Mouse (Mus musculus): ENCODE measurements at regions not wholly inside any gene's neighbourhood (a gene's known extent, or its start where the extent isn't known, plus 50 kb on each side); places are given as distances from the start of the nearest gene placed in this dataset.

DNA sequence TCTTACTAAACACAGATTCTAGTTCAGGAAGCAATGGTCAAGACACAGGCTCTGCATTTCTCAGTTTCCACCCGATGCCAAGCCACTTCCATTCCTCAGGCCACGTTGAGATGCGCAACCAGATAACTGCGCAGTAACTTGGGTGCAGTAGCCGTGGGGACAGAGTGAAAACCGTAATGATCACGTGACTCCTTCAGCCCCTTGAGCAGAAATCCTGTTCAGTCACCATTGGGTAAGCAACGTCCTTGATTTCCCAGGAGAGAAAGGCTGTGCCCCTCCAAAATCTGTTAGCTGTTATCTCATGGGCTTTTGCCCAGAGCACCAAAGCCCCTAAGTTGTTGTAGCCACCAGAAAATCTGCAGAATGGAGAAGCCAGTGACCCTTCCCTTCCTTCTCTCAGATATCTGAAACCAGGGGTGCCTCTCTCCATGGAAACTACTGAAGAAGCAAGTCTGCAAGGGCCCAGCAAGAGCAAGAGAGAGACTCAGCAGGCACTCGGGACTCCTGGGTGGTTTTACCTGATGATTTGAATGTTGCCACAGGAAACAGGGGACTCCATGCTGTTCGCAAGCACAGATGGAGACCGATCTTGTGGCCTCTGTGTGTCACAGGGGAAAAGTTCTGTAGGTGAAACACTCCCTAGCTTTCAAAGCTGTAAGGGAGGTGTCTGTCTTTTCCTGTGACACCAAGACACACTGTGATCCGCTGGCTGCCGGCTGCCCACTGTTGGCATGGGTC, 126.7 kb downstream of the Lmo4 start:
- DNase-seq (ENCODE audit: low read depth, low spot score) = no peak

DNA sequence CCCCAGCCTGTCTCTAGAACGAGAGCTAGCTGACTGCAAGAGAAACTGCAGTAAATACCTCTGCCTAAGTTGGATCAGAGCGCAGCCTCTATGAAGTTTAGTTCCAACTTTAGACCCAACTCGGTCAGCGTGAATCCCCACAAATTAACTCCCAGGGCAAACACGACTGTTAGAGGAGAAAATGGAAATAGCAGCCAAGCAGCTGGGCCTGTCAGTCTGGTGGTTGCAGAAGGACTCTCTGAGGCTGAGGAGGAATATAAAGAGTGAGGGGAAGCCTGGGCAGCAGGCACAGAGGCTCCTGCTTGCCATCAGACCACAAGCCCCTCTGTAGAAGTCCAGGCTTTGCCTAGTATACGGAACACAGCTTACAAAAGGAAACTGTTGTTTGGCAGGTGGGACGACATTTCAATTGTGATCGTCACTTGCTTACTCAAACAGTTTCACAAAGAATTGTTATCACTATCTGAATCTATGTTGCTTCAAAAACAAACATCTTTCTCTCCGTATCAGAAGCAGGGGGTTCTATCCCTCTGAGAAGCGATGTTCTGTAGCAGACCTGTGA, 135.0 kb downstream of the Lmo4 start:
- DNase-seq (ENCODE audit: low read depth, low spot score) = no peak

DNA sequence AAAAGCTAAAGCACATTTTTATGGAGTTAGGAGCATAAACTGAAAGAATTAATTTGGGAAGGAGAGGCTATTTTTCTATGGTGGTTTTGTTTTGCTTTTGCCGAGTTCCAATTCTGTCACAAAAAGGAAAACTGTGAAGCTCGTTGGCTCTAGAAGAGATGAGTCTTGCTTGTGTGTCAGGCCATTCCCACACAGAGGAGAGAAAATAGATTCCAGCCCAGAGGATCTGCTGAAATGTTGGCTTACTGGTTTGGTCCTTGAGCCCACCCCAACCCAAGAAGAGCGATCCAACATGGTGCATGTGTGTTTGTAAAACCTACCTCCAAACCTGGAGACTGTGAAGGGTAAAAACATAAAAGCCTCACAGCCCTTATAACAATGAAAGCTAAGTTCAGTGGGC, 138.0 kb downstream of the Lmo4 start:
- peak; percentile 33 for DNase-seq (ENCODE audit: low read depth, low spot score)

DNA sequence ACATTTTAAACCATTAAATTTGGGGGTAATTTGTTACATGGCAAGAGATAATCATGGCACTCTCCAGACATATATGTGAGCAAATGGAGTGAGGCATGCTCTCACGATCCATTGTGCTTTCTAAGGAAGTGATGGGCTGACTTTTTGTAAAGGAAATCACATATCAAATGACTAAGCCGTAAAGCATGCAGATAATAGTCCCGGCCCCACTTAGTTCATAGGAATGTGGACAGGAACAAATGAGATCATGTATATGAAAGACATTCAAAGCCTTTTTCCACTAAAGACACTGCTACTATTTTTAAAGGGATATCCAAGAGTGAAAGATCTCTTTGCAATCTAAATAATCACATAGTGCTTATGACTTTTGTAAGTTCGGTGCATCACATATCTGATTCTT, 146.9 kb downstream of the Lmo4 start:
- no peak for DNase-seq (ENCODE audit: low read depth, low spot score)

DNA sequence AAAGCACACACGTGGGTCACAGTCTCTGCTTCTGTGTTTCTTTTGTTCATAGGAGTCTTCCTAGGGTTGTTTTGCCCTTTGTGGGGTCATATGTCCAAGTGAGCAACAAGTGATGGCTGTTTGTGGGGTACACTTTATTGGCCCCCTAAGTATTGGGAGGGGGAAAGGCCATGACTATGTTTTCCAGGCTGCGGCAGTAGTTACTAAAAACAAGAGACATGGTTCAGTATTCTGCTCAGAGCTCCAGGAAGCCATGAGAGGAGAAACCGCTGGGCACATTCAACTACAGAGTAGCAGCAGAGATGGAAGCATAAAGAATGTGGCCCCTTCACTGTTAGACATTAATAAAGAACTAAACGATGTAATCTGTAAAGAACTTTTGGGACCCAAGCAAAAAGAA, 154.7 kb downstream of the Lmo4 start:
- DNase-seq (ENCODE audit: low read depth, low spot score) = no peak

DNA sequence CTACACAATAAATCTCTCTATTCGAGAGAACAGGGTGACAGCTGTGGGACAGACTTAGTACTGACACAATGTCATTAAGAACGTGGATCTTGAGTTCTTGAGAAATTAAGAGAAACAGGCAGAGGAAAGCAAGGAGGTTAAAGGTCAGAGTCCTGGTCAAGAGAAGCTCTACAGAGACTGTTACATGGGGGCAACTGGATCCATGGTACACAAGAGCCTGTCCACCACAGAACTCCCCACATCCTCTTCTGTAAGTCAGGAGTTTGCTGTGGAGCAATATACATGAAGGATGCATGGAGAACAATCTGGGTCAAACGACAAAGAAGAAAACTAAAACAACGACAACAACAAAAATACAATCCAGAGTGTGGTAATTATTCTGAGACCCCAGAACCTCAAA, 155.8 kb downstream of the Lmo4 start:
- no peak for DNase-seq (ENCODE audit: low read depth, low spot score)

DNA sequence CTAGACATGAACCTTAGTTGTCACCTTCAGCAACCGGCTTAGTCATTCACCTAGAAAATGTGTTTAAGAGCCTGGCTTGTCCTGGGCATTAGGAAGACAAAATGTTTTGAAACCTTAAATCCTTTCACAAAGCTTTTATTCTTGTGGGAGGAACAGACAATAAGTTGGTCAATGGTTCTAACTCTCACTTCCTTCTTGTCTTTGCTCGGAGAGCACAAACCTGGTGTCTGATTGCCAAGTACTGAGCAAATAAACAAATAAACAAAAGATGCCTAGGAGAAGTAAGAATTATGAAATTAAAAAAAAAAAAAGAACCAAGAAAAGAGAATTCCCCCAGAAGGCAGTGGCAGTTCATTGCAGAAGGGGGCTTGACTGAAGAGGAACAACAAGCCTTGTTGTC, 160.7 kb downstream of the Lmo4 start:
- DNase-seq (ENCODE audit: low read depth, low spot score) = no peak

DNA sequence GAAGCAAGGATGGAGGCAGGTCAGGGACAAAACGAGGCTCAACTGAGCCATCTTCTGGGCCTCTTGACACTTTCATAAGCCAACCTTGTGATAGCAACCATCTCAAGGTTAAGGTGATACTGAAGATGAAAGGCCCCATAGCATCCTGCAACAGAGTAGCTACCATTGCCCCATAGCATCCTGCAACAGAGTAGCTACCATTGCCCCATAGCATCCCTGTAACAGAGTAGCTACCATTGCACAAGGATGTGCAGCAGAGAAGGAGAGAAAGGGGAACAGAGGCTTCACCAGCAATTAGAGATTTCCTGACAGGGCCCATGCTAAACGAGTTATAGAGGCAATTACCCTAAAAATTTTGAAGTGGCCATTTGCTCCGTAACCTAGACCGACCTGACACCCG, 163.2 kb downstream of the Lmo4 start:
- no peak for DNase-seq (ENCODE audit: low read depth, low spot score)

DNA sequence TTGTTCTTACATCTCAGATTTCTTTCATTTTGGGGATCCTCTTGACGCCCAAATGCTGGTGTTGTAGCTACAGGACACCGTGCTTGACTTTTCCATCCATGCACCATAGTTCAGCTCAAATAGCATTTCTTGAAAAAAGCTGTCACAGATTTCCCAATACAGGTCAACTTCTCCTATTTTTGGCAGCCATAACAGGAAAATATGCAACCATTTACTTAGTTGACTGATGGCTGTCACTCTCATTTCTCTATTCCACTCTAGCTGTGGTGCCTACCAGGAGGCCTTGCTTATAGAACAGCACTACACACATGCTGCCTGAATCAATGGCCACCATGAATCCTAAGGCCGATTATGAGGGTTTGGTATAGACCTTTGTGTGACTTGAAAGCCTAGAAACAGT, 165.5 kb downstream of the Lmo4 start:
- DNase-seq (ENCODE audit: low read depth, low spot score) = no peak

DNA sequence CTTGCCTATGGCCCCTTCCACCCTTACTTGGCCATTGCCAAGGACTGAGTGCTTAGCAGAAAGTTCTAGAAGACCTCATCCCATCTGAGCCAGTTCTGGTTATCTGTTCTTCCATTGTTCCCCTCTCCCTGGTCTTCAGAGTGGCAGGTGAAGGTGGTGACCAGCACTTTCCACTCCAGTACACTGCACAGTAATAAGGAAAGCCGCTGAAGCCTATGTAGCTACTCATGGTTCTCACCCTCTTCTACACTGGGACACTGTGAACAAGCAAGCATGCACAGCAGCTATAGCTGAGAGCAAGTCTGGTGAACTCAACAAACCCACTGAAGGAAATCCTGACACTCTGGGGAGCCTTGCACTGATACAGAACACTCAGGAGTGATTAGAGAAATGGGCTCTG, 175.4 kb downstream of the Lmo4 start:
- no peak for DNase-seq (ENCODE audit: low read depth, low spot score)

DNA sequence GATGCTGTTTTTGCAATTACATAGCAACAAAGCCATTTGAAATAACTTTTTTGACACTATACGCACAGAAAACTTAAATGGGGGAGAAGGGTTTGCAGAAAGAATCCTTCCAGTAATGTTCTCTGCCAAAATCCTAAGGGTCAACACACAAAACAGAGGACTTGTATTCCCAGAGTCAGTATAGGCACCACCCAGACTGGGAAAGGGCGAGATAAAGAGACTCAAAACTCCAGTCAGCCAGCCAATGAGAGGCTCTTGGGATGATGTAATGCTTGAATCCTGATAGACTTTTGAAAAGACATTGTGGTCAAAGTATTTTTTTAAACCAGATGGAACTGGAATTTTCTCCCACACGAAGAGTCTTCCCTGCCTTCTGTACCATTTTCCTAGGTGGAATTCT, 175.9 kb downstream of the Lmo4 start:
- no peak for DNase-seq (ENCODE audit: low read depth, low spot score)

DNA sequence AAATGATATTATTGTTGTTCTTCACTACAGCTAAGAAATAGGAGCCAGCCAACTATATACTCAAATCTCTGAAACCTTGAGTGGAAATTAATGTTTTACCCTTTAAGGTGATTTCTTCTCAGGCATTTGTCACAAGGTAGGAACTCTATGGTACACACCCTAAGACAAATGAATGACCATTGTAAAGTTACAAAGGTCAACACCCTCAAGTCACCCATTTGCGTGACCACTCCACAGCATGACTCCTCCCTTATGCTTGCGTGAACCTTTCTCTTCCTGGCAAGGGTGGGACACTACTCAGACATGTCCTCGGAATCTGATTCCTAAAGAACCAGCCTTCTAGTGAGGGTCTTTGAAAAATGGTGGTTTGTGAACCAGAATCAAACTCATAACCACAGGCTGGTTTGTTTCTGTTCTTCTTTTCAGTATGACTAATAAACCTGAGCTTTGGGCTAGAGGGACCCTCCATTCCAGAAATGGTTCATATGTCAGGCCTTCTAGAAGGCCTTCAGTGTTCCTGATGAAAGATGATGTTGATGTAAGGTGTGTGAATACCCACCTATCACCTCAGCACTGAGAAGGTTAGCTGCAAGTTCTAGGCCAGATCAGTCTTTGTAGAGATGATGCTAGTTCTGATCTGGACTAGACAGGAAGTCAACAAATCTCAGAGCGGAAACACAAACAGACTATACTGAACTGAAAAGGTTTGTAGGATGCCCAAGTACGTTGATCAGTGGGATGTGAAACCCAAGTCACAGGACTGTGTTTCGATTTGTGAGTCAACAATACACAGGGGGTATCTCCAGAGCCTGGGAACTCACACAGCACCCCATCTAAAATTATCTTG, 177.7 kb downstream of the Lmo4 start:
- no peak for DNase-seq (ENCODE audit: low read depth, low spot score)

DNA sequence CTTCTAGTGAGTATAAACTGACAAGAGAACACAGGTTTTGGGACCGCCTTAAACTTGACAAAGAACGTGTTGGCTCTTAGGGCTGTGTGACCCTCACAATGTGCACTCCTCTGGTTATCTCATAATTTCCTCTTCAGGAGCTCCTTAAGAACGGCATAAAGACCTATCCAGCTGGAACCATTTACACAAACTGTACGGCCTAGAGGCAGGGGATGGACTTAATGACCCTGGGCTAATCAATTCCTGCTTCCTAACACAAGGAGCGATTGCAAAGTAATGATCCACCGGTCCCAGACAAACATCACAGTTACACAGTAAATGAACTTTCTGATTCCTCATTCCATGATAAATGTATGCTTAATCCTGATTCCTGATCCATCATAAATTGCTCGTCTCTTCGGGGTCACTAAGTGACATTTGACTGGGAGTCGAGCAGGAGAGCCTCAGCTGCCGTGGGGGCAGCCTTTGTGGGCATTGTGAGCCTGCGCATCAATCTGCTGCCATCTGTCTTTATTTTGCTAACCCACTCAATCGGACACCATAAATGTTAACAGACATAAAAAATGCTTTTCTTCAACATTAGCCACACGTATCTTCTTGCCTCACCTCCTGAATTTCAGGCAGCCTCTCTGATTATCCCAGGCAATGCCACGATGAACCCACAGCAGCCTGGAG, 179.4 kb downstream of the Lmo4 start:
- no peak for DNase-seq (ENCODE audit: low read depth, low spot score)

DNA sequence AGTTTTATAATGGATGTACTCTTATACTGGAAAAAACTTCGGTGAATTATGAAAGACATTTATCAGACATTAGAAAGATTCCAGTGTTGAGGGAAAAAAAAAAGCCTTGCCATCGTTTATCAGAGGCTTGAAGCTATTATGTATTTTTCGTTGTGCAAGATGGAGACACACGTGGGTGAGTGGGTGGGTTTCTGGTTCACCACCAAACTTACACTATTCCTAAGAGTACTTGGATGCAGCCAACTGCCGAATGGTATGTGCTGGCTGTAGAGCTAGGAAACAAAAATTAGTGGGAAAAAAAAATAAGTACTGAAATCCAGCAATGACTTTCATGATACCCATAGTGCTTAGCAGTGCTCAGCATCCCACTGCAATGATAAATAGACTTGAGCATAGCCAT, 180.8 kb downstream of the Lmo4 start:
- DNase-seq (ENCODE audit: low read depth, low spot score) = no peak

DNA sequence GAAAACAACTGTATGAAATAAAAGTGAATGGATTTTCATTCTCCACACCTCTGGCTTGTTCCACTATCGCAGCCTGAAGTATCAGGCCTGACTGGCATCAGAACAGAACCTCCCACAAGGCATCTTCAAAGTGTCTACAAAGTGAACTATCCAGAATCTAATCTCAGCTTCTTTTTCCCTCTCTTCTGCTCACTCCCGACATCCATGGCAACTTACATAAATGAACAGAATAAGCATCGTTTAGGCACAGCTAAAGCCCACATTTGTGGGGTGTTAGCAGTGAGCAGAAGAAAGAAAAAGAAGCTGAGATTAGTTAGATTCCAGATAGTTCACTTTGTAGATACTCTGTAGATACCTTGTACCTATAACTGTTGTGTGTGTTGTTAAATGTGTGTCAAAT, 182.0 kb downstream of the Lmo4 start:
- DNase-seq (ENCODE audit: low read depth, low spot score) = peak; percentile 33

DNA sequence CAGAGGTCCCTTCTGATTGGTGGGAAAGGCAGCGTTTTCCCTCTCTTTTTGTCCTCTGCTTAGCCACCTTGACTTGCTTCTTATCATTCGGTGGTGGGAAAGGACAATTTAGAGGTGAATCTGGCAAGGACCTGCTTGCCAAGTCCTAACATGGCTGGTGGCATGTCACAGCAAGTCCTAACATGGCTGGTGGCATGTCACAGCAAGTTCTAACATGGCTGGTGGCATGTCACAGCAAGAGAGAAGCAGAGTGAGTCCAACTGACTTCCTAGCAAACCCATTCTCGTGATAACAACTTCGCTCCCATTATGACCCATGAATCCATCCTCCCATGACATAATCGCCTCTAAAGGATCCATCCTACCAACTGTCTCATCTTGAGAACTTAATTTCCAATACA, 183.1 kb downstream of the Lmo4 start:
- DNase-seq (ENCODE audit: low read depth, low spot score) = no peak

DNA sequence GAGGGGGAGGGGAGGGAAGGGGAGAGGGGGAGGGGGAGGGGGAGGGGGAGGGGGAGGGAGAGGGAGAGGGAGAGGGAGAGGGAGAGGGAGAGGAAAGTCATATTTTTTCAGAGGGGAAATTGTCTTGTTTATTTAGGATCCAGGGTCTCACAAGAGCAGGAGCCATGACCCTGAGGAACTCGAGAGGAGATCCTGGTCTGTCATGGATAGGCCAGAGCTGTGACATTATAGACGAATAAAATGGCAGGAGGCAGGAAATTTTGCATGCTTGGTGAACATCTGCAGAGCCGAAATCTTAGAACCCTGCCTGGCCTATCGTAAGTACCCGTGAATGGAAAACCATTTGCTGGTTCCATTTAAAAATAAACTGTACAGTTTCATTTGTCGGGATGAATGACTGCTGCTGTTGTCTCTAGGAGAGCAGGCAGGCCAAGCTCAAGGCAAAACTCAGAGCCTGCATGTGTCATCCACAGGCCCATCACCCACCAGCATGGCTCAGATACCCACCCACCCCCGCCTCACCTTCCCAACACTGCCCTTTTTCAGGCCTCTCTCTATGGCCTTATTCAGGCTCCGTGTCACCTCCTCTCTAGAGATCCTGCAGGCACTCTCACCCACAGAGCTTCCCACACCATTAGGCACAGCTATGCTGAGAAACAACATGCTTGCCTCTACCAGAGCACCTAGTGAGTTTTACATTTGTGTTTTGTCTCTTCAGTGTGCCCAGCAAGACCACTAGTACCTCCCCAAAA, 184.7 kb downstream of the Lmo4 start:
- DNase-seq (ENCODE audit: low read depth, low spot score) = no peak

DNA sequence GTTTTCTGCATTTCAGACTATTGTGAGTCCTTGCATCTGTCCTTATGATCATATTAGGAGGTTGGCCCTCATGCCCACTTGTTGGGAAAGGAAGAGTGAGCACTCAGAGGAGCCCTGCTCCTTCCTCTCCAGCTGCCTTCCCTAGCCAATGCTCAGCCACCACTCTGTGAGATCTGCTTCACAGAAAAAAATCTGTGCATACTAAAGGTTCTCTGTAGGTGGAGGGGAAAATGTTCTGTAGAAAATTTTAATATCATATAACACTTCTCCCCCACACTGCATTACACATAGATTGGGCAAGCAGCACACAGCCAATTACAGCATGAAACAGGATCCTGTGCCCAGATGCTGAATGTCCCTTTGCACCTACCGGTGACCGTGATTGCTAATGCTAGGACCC, 185.7 kb downstream of the Lmo4 start:
- peak; percentile 46 for DNase-seq (ENCODE audit: low read depth, low spot score)

DNA sequence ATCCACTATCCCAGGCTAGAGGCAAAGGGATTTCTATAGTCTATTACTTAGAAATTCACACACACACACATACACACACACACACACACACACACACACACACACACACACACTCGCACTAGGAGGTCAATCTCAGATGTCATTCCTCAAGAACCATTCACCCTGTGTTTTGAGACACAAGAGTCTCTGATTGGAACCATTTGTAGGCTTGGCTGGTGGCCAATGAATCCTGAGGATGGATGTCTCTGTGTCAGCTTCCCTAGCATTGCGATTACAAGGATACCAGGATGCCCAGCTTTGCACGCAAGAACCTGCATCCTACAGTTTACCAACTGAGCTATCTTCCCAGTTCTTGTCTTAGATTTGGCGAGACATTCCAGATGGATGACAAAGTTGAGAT, 186.5 kb downstream of the Lmo4 start:
- DNase-seq (ENCODE audit: low read depth, low spot score) = no peak

DNA sequence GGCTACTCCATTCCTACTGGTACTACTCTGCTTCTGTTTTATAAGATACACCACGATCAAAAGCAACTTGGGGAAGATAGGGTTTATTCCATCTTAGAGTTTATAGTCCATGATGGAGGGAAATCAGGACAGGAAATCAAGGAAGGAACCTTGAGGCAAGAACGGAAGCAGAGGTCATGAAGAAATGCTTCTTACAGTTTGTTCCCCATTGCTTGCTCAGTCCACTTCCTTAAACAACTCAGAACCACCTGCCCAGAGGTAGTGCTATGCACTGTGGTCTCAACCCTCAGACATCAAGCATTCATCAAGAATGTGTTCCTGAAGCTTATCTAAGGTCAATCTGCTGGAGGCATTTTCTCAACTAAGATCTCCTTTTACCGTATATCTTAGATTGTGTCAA, 189.8 kb downstream of the Lmo4 start:
- DNase-seq (ENCODE audit: low read depth, low spot score) = no peak

DNA sequence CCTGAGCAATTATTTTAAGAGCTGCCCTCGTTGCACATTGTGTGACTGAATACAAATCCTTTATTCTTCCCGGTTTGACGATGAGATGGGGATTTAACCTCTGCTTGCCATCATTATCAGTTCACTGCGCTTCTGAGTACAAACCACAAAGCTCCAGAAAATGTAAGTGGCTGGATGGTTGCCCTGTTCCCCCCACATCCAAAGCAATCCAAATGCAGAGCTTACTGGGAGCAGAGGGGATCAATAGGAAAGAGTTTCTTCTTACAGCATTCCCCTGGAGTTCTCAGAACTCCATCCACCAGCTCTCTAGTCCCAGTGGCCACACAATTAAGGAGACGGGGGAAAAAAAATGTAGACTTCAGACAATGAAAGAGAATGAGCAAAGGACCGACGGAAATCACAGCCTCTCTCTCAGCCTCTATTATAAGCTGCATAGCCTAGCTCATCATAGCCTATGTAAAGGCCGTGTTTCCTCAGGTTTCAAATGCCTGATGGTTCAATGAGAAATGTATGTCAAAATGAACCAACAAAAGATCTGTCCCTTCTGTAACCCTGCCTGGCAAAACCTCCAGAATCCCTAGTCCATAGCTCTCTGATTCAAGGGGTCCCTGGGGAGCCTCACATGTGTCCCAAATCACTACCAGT, 191.4 kb downstream of the Lmo4 start:
- DNase-seq (ENCODE audit: low read depth, low spot score) = no peak

All from telencephalon, adult 2 months (tissue).